Mouse (Mus musculus): ENCODE data around the gene Pkn3. TPM values are rescaled to one million over a fixed set of nuclear protein-coding genes. Genes with fewer than 3 reads are reported as not detected.
"Not testable (repeated sequence)": the region's sequence is repeated elsewhere in the genome, so short reads cannot be mapped to it uniquely, and the experiment has no call there.

Pkn3 gene
- polyA plus RNA-seq, 1 experiment from 2014 or later, result 1.9 TPM

GRCm38 (mm10) chr2:30140021-30140420, 62.5 kb downstream of the Pkn3 start:
- H3K4me3 ChIP-seq (replicated peaks; ENCODE audit: low read length); H3K27ac ChIP-seq; H3K27me3 ChIP-seq (ENCODE audit: control insufficient read depth, insufficient read depth, low read length); DNase-seq (ENCODE audit: low spot score); H3K9ac ChIP-seq; H3K4me1 ChIP-seq (replicated peaks; ENCODE audit: control insufficient read depth, insufficient read depth, low read length); H3K9me3 ChIP-seq (ENCODE audit: control insufficient read depth, low read length); H3K4me2 ChIP-seq (replicated peaks); ATAC-seq (ENCODE audit: low FRiP score): not testable (repeated sequence)
- H3K36me3 ChIP-seq (replicated peaks; ENCODE audit: control insufficient read depth, insufficient read depth), result peaks cover 93% of the 10 kb centered on the region
- WGBS, result 88% methylated on average over 4 of the region's 4 CpGs

Other genes starting within 250 kb of the Pkn3 start
- 15.9 and 19.1 TPM in 2 replicates for gene Cercam, start 208.5 kb upstream of the Pkn3 start, polyA plus RNA-seq (2014; fragmentation: Nextera tagmentation; extraction: Ambion mirVana)
- gene Odf2, start 188.5 kb upstream of the Pkn3 start, polyA plus RNA-seq (2014; fragmentation: Nextera tagmentation; extraction: Ambion mirVana), result 49.0 and 63.5 TPM in 2 replicates
- gene Gle1, start 142.3 kb upstream of the Pkn3 start, polyA plus RNA-seq (2014; fragmentation: Nextera tagmentation; extraction: Ambion mirVana), result 53.5 and 53.7 TPM in 2 replicates
- 344 and 368 TPM in 2 replicates for gene Sptan1, start 112.1 kb upstream of the Pkn3 start, polyA plus RNA-seq (2014; fragmentation: Nextera tagmentation; extraction: Ambion mirVana)
- 66.6 and 67.2 TPM in 2 replicates for gene Wdr34, start 28.8 kb upstream of the Pkn3 start, polyA plus RNA-seq (2014; fragmentation: Nextera tagmentation; extraction: Ambion mirVana)
- gene Set, start 20.3 kb upstream of the Pkn3 start, polyA plus RNA-seq (2014; fragmentation: Nextera tagmentation; extraction: Ambion mirVana), result 339 and 347 TPM in 2 replicates
- gene Zdhhc12, start 16.0 kb downstream of the Pkn3 start, polyA plus RNA-seq (2014; fragmentation: Nextera tagmentation; extraction: Ambion mirVana), result 27.2 TPM in 2 replicates
- 13.2 and 16.0 TPM in 2 replicates for gene Zer1, start 46.9 kb downstream of the Pkn3 start, polyA plus RNA-seq (2014; fragmentation: Nextera tagmentation; extraction: Ambion mirVana)
- gene Tbc1d13, start 56.1 kb downstream of the Pkn3 start, polyA plus RNA-seq (2014; fragmentation: Nextera tagmentation; extraction: Ambion mirVana), result 18.7 and 18.8 TPM in 2 replicates
- 29.8 and 31.0 TPM in 2 replicates for gene Endog, start 93.8 kb downstream of the Pkn3 start, polyA plus RNA-seq (2014; fragmentation: Nextera tagmentation; extraction: Ambion mirVana)
- 55.4 and 58.8 TPM in 2 replicates for gene Spout1, start 100.8 kb downstream of the Pkn3 start, polyA plus RNA-seq (2014; fragmentation: Nextera tagmentation; extraction: Ambion mirVana)
- 13.9 and 16.0 TPM in 2 replicates for gene Kyat1, start 128.2 kb downstream of the Pkn3 start, polyA plus RNA-seq (2014; fragmentation: Nextera tagmentation; extraction: Ambion mirVana)
- 57.9 and 58.6 TPM in 2 replicates for gene Lrrc8a, start 160.0 kb downstream of the Pkn3 start, polyA plus RNA-seq (2014; fragmentation: Nextera tagmentation; extraction: Ambion mirVana)
- 0.07 and 0.17 TPM in 2 replicates for gene Gm28035, start 162.9 kb downstream of the Pkn3 start, polyA plus RNA-seq (2014; fragmentation: Nextera tagmentation; extraction: Ambion mirVana)
- gene Phyhd1, start 188.5 kb downstream of the Pkn3 start, polyA plus RNA-seq (2014; fragmentation: Nextera tagmentation; extraction: Ambion mirVana), result 5.9 and 6.9 TPM in 2 replicates
- gene Gm28038, start 203.4 kb downstream of the Pkn3 start, polyA plus RNA-seq (2014; fragmentation: Nextera tagmentation; extraction: Ambion mirVana), result not detected in 2 replicates
- 37.1 and 39.2 TPM in 2 replicates for gene Dolk, start 208.7 kb downstream of the Pkn3 start, polyA plus RNA-seq (2014; fragmentation: Nextera tagmentation; extraction: Ambion mirVana)
- gene Nup188, start 208.7 kb downstream of the Pkn3 start, polyA plus RNA-seq (2014; fragmentation: Nextera tagmentation; extraction: Ambion mirVana), result 19.5 and 24.8 TPM in 2 replicates